Mouse (Mus musculus) embryo, embryonic 11 days (tissue): ENCODE measurements at regions not wholly inside any gene's neighbourhood (a gene's known extent, or its start where the extent isn't known, plus 50 kb on each side); places are given as distances from the start of the nearest gene placed in this dataset.

Source experiments
- DNase-seq: peaks from one replicate; pipeline ENCODE4 v3.0.0-alpha.2; 2015

- DNase-seq = peak; percentile 31
Measured at GRCm38 (mm10) chr12:71481899-71482593, 172.4 kb downstream of the Dact1 start.

DNA sequence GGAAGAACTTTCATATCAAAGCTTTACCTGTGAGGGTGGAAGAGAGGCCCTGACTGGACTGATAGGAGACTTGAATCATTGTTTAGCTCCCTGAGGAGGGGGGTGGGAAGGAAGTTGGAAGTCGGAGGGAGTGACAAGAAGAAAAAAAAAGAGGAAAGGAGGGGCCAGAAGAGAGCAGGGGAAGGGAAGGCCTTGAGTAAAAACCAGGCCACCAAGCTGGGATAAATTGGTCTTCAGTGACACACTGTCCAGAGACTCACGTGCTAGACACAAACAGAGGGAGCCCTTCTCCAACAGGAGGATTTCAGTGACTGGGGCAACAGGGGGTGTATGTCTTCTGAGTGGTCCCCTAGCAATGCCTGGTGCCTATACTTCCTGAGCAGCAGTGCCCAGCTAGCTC is 172.9 kb downstream of the Dact1 start:
- no peak for DNase-seq

DNA sequence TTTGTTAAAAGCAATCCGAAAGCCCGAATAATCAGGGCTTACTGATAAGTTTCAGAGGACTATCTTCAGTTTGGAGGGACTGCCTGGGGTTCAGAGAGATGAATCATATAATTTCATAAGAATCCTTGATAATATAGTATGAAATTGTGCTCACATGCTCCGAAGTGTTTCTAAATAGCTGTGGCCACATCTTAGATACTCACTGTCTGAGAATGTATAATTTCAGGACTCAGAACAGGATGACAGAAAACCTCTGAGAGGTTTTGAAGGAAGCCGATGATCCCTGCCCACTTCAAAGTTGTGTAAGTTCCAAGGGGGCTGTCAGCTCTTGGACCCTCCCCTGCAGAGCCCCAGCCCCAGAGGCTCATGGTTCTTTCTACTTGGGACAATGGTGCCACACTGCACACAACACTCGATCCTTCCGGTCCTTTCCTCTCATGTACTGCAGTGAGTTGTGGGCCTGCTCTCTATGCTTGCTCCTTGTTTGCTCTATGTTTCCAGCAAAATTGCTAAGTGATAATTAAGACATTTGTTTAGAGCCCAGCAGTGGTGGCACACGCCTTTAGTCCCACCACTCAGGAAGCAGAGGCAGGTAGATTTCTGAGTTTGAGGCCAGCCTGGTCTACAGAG is 174.0 kb downstream of the Dact1 start:
- DNase-seq = no peak

GRCm38 (mm10) chr12:71484286-71484685 is 174.6 kb downstream of the Dact1 start:
- DNase-seq = no peak

- DNase-seq = no peak
Measured at GRCm38 (mm10) chr12:71486078-71486477, 176.4 kb downstream of the Dact1 start.

DNA sequence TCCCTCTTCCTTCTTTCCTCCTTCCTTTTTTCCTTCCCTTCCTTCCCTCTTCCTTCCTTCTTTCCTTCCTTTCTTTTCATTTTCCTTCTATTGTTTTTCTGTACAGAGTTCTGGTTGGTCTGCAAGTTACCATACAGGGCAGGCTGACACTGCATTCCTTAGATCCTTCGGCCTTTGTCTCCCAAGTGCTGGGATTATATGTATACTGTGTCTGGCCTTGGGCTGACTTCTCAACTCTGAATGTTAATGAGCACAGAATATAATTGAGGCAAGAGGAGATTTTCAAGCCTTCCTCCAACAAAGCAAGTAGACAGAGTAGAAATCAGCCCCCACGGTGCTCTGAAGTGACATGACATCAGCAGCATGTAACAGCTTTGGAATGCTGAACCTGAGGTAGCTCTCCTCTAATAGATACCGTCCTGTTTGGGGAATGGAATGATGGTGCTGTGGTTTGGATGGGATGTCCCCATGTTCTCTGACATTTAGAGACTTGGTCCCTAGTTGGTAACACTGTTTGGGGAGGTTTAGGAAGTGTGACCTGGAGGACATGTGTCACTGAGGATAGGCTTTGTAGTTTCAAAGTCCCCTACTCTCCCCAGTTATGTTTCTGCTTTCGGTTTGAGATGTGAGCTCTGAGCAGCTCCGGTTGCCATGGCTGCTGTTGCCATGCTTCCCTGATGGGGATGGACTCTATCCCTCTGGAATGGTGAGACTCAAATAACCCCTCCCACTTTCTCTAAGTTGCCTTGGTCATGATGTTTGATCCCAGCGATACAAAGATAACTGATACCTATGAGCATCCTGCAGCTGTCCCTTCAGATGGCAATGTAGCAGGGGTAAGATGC is 178.1 kb downstream of the Dact1 start:
- no peak for DNase-seq

DNA sequence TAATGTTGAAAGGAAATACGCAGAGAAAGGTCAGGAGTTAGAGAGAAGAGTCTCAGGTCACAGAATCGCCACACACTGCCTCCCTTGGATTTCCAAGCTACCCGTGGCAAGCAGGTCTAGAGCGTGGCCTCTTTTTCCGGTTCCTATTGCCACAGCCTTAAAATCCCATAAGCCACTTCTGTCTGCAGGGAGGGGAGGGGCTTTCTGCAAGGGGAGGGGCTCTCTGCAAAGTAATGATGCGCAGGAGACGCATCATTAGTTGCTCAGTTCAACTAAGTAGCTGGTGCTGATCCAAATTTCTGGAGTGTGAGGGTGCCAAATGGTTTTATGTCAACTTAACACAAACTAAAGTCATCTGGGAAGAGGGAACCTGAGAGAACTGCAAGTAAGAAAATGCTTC is 179.6 kb downstream of the Dact1 start:
- no peak for DNase-seq

DNA sequence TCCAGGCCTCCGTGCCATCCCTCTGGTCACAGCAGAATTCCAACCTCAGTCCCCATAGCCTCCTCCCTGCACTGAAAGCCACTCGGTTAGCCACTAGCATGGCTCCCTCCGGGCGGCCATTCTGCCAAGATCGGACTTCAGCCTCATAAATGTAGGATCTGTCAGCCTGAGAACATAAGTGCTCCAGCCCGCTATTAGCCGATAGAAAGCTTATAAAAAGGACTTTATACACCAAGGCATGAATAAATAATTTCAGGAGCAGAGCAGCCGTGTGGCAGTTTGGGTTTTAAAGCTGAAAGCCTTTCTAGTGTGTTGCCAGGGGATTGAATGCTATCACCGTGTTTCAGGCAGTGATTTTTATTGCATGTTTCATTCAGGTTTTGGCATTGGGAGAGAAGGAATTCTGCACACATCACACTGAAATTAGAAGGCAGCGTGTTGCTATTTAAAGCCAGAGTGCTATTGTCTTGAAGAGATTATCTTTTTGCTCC is 185.2 kb downstream of the Dact1 start:
- no peak for DNase-seq

DNA sequence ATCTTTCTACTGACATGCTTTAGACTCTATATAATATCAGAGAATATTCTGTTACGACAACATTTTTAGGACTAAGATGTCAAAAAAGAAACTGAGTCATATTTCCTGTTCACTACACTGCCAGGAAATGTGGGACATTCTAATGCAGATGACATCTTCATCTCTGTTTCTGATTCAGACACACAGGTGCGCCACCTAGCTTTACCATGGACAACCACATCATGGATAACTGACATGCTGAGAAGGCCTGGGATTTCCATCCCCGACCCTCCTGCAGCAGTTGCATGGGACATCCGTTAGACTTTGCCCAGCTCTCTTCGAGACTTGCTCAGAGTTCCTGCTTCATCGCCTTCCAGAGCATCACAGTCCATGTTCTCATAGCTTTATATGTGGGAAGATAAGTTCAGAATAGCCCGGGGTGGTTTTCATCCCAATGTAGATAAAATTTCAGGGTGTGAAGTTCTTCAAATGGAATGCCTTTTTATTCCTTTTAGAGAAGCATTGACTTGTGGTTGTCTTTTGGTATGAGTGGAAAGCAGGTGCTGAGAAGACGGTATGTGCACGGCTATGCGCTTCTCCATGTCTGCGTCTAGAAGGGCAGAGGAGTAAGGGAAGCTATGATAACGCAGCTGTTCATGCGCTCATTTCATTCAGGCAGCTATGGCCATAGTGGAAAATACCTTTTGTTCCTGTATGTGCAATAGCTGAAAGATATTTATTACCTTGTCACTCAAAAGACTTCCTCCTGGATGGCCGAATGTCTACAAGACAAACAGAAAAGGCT is 188.8 kb downstream of the Dact1 start:
- peak; percentile 46 for DNase-seq

- DNase-seq = no peak
Measured at GRCm38 (mm10) chr12:71501299-71501810, 191.7 kb downstream of the Dact1 start.

GRCm38 (mm10) chr12:71503265-71503664 is 193.6 kb downstream of the Dact1 start:
- no peak for DNase-seq

DNA sequence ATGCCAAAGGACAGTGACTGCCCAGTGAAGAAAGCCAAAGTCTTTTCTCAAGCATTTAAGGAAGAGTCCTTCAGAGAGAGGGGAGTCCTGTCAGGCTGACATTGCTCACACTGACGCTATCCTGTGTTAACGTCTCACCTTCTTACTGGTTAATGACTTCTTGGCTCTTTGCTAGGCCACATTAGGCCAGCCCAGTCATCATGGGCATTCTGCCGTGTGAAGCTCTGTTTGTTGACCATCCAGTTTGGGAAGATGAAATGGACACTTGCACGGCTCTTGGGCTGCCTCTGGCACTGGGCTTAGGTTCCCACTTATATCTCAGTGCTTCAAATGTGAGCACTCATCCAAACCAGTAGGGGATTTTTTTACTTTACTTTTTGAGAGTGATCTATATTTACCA is 196.5 kb downstream of the Dact1 start:
- DNase-seq = no peak

DNA sequence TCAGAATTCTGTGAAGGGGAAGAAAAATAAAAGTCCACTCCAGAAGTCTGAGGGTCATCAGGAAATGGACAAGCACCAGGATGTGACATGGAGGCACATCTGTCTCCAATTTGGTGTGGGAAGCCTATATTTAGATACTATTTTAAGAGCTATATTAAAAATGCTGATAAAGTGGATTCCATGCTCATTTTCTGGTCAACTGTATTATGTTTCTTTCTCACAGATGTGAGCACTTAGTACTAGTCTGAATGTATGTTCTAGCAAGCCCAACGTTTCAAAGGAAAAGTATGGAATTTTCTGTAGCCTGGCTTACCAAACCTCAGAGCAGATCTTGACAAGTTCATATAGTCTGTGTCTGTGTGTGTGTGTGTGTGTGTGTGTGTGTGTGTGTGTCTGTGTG is 197.0 kb downstream of the Dact1 start:
- DNase-seq = peak; percentile 37

GRCm38 (mm10) chr12:71512915-71513612 is 203.4 kb downstream of the Dact1 start:
- DNase-seq = no peak

- no peak for DNase-seq
Measured at GRCm38 (mm10) chr12:71519520-71519919, 209.8 kb downstream of the Dact1 start.

DNA sequence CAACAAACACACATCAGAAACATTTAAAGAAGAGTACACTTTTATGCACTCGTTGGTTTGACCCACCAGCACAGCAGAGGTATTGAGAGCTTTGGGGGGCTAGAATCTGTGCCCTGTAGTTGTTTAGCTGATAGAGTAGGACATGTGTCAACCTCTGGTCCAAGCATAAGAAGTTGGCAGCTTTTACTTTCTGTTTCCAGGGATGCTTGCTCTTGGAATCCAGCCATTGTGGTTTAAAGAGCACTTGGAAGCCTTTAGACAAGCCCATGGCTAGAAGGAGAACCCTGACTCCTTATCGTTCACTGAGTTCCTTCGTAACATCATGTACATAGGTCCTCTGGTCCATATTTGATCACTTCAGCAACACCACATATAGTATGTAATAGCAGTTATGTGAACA is 212.3 kb downstream of the Dact1 start:
- no peak for DNase-seq

DNA sequence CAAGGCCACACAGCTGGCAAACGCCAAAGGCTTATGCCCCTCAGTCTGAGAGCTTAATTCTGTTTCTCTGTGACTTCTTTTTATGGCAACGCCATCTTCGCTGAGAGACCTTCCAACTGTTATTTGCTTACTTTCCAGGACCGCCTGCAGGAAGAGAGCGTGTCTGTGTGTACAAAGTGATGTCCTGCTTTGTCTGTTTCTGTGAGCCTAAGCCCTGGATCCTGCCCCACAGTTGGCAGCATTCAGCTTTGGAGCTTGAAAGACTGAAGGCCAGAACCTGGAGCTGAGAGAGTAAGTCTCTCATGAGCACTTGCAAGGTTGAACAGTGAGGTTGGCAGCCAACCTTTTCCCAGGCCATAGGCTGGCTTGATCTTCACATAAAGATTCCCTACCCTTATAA is 212.8 kb downstream of the Dact1 start:
- DNase-seq = no peak

GRCm38 (mm10) chr12:71524156-71524555 is 214.5 kb downstream of the Dact1 start:
- peak; percentile 31 for DNase-seq

- no peak for DNase-seq
Measured at GRCm38 (mm10) chr12:71525255-71525927, 215.7 kb downstream of the Dact1 start.

DNA sequence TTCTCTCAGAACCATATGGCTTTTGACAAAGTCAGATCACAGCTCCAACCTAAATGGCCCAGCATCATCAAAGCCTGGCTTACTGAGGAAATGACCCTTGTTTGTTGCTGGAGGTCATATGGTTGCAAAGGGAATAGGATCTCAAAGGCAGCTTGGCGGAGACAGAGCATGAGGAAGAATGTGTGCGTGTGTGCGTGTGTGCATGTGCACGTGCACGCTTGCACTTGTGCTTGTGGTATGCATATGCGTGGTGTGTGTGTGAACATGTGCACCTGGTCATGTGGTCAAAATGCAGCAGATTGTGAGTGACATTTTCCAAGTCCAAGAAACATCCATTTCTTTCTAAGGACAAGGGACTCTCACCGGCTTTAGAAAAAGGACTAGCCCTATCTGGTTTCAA is 216.9 kb downstream of the Dact1 start:
- no peak for DNase-seq

DNA sequence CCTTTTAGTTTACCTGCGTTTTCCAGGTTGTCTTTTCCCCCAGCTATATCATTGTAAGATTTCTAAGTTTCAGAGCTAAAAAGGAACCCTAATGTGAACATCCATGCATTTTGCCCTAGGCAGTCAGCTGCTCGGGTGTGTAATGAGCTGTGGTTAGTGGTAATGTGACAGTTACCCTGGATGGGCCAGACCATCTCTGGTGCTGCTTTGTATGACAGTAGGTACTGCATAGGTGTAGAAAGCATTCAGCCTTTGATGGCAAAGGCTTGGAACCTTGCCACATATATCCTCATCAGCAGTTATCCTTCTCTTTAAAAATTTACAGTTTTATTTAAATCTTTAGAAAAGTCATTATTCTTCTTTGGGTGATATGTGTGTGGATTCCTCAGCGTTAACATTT is 222.5 kb downstream of the Dact1 start:
- no peak for DNase-seq
